Mouse (Mus musculus) liver, embryonic 16.5 days (tissue): Measurements from ENCODE around the gene Klk1b21. TPM values are rescaled to one million over a fixed set of nuclear protein-coding genes. Genes with fewer than 3 reads are reported as not detected.
"Not testable (repeated sequence)": the region's sequence is repeated elsewhere in the genome, so short reads cannot be mapped to it uniquely, and the experiment has no call there.

Source experiments
- ATAC-seq: fragments of 200-750 bp; cut with Nextera tagmentation; 2 replicates; pipeline ENCODE4 v1.8.0; 2017; ENCODE audit warnings: low read depth, mild to moderate bottlenecking, moderate number of reproducible peaks, moderate library complexity
- H3K27ac ChIP-seq: fragments of 300-500 bp; sonication (generic); 2 replicates; pipeline ENCODE4 v1.5.1; 2014; ENCODE audit warnings: mild to moderate bottlenecking, low read length
- H3K27me3 ChIP-seq: fragments of 300-500 bp; sonication (generic); 2 replicates; pipeline ENCODE4 v1.6.1; 2014; ENCODE audit warnings: low read depth, low read length, mixed read lengths; ENCODE audit not compliant: control insufficient read depth, insufficient read depth
- H3K36me3 ChIP-seq: fragments of 300-500 bp; sonication (generic); 2 replicates; pipeline ENCODE4 v1.6.1; 2014; ENCODE audit warnings: mild to moderate bottlenecking; ENCODE audit not compliant: control insufficient read depth, insufficient read depth
- H3K4me1 ChIP-seq: fragments of 300-500 bp; sonication (generic); 2 replicates; pipeline ENCODE4 v1.6.1; 2014; ENCODE audit warnings: low read depth, low read length, mixed read lengths; ENCODE audit not compliant: control insufficient read depth
- H3K4me2 ChIP-seq: fragments of 300-500 bp; sonication (generic); 2 replicates; pipeline ENCODE4 v1.6.1; 2014; ENCODE audit warnings: low read depth, low read length, mixed read lengths
- H3K4me3 ChIP-seq: fragments of 300-500 bp; sonication (generic); 2 replicates; pipeline ENCODE4 v1.5.1; 2014; ENCODE audit warnings: low read depth, mild to moderate bottlenecking, low read length
- H3K9ac ChIP-seq: fragments of 300-500 bp; sonication (generic); 2 replicates; pipeline ENCODE4 v1.6.1; 2014; ENCODE audit warnings: low read depth, low read length
- H3K9me3 ChIP-seq: fragments of 300-500 bp; sonication (generic); replicated peaks from 2 replicates; pipeline ENCODE4 v1.6.1; 2016; ENCODE audit warnings: low read length; ENCODE audit not compliant: control insufficient read depth
- WGBS: fragments of 180-500 bp; shearing (Covaris S2); extraction: QIAGEN DNeasy Blood & Tissue Kit; methylation state at CpG from one replicate; pipeline ENCODE4 v1.1.7; 2014; ENCODE audit not compliant: insufficient replicate concordance; 5-methylcytosine and 5-hydroxymethylcytosine counted together
- polyA plus RNA-seq: library from polyadenylated mRNA; unstranded; fragments of >200 nt; fragmentation: Nextera tagmentation; extraction: Ambion mirVana; gene quantifications from 2 replicates; pipeline ENCODE4 v1.2.1, GENCODE M21; 2015

Gene Klk1b21
- not detected in 2 replicates for polyA plus RNA-seq

DNA sequence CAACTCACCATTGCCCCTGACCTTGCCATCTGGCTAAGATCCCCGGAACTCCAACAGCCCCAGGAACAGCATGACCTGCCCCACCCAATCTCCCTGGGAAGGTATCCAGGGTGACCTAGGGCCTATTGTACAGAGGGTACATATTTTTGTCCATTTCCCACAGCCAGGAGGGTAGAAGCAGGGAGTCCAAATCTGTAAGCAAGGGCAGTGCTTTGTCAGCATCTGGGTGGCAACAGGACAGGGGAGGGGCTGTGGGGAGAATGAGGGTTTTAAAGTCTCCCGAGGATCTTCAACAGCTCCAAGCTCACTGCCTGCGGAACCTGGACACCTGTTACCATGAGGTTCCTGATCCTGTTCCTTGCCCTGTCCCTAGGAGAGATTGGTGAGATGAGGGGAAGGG, at the start of gene Klk1b21:
Gene Klk1b21, plus strand, starts transcription at position 301 of the 400 bp plus-strand sequence.
- 57% methylated on average over 3 of the region's 3 CpGs for WGBS
- H3K27me3 ChIP-seq: not testable (repeated sequence)

DNA sequence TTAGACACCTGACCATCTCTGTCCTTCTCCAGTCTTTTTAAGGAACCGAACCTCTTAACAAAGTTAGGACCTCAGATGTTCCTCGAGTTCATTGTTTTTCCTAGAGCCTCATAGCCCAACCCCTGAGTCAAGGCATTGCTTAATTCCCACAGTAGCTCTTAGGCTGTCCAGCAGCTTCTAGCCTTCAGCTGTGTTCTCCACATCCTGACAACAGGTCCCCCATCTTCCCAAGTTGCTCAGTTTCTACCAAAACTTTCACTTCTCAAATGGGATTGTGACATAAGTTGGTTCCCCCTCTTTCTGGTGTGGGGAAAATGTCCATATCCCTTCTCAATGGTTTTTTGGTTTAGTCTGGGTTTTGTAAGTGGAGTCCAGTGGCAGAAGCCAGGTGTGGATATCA, 30.0 kb upstream of the Klk1b21 start:
- no peak overlapping the region for H3K9ac ChIP-seq
- ATAC-seq: no peak
- no peak overlapping the region for H3K4me2 ChIP-seq
- no peaks in the 10 kb centered on the region for H3K9me3 ChIP-seq
- no peaks in the 10 kb centered on the region for H3K4me1 ChIP-seq
- 52% methylated on average over 2 of the region's 2 CpGs for whole genome bisulfite sequencing
- no peak overlapping the region for H3K27ac ChIP-seq
- no peaks in the 10 kb centered on the region for H3K36me3 ChIP-seq
- no peaks in the 10 kb centered on the region for H3K27me3 ChIP-seq
- H3K4me3 ChIP-seq: no peak overlapping the region

More for the DNA sequence above, at the start of gene Klk1b21:
- H3K27ac ChIP-seq, H3K9ac ChIP-seq, H3K4me1 ChIP-seq, H3K9me3 ChIP-seq, ATAC-seq, H3K36me3 ChIP-seq, H3K4me3 ChIP-seq, H3K4me2 ChIP-seq: not testable (repeated sequence)

DNA sequence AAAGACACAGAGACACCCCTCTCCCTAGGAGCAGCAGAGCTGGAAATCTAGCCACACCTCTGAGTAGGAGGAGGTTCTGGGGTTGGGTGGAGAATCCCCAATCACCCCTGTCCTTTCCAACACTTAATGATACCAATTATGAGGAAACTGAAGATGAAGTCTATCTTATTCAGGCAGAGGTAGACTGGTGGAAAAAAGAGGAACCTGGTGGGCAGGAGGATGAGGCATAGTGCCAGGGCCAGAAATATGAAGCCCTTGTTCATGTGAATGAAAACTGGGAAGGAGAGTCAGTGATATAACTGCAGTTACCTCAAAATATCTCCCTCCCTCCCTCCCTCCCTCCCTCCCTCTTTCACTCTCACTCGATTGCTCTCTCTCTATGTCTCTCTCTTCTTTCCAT, 24.4 kb upstream of the Klk1b21 start:
- Histone ChIP-seq H3K36me3 (no peaks in the 10 kb centered on the region), H3K27ac (no peak overlapping the region)
- ATAC-seq: no peak

DNA sequence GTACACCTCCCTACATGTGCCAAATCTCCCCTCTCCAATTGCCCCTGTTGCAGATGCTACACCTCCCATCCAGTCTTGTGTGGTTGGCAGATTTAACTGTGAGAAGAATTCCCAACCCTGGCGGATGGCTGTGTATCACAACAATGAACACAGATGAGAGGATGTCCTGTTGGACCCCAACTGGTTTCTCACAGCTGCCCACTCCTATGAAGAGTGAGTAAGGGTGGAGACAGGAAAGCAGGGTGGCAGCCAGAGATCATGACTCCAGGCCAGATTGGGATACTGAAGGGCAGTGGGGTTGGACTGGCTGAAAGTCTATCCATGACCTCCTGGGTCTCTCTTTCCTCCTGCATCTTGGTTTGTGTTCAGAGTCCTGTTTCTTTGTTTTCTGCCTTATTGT, 6.0 kb upstream of the Klk1b21 start:
- H3K36me3 ChIP-seq: no peaks in the 10 kb centered on the region
- H3K4me3 ChIP-seq: no peak overlapping the region
- H3K9me3 ChIP-seq: no peaks in the 10 kb centered on the region
- no peak overlapping the region for H3K9ac ChIP-seq
- 65% methylated on average over 1 of the region's 1 CpGs for WGBS
- H3K4me2 ChIP-seq: no peak overlapping the region
- H3K27me3 ChIP-seq: no peaks in the 10 kb centered on the region
- no peak overlapping the region for H3K27ac ChIP-seq
- no peaks in the 10 kb centered on the region for H3K4me1 ChIP-seq
- ATAC-seq: no peak

More for the DNA sequence above, 24.4 kb upstream of the Klk1b21 start:
- 40% methylated on average over 1 of the region's 1 CpGs for WGBS
- Histone ChIP-seq H3K27me3 (no peaks in the 10 kb centered on the region), H3K4me3 (no peak overlapping the region), H3K4me2 (no peak overlapping the region), H3K9me3 (no peaks in the 10 kb centered on the region), H3K9ac (no peak overlapping the region), H3K4me1 (no peaks in the 10 kb centered on the region)

DNA sequence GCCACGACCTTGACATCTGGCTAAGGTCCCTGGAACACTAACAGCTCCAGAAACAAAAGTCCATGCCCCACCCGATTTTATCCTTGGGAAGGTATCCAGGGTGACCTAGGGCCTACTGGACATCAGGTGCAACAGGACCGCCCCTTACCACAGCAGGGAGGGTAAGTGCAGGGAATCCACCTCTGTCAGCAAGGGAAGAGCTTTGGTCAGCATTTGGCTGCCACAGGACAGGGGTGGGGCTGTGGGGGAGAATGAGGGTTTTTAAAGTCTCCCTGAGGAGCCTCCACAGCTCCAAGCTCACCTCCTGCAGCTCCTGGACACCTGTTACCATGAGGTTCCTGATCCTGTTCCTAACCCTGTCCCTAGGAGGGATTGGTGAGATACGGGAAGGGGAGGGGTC, 10.2 kb downstream of the Klk1b21 start, which contains the start of gene Klk1b22:
Gene Klk1b22, plus strand, starts transcription at position 301 of the 400 bp plus-strand sequence.
- Histone ChIP-seq H3K4me3 (no peak within 1 kb of the TSS), H3K9ac (no peak within 1 kb of the TSS), H3K4me1 (no peaks in the 10 kb centered on the region), H3K9me3 (no peaks in the 10 kb centered on the region), H3K4me2 (no peak within 1 kb of the TSS), H3K27me3 (no peaks in the 10 kb centered on the region), H3K36me3 (no peaks in the 10 kb centered on the region), H3K27ac (no peak within 1 kb of the TSS)
- 33% methylated on average over 4 of the region's 4 CpGs for WGBS
- no peak for ATAC-seq

DNA sequence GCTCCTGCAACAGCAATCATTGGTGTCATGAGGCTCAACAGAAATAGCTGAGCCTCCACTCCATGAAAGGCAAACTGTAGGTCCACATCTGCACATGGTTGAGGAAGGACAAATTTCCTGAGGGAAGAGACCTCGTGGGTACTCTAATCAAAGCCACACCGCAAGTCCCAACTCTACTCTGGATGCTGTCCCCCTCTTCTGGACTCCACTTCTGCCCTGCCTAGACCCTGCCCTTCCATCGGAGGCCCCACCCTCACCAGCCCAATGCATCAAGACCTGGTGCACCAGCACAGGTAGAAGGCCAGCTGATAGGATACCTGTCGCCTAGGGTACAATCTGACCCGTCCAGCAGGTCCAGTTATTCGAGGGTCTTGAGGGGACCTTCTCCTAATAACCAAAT, 21.3 kb downstream of the Klk1b21 start:
- no peaks in the 10 kb centered on the region for H3K4me1 ChIP-seq
- 65% methylated on average over 6 of the region's 6 CpGs for WGBS
- no peaks in the 10 kb centered on the region for H3K27me3 ChIP-seq

DNA sequence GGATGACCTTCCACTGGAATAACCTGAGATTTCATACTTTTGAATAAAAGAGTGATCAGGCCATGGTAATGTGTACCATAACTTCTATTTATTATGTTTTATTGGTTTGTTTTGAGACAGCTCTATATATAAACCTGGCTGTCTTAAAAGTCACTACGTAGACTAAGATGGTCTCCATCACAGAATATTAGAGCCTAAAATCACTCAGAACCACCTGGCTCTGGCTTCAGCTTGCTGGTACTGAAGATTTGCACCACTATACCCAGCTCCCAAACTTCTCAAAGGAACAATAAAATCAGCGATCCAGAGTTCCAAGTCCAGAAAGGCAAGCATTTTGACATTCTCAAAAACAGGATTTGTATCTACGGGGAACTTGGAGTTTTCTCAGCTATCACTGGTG, 34.3 kb downstream of the Klk1b21 start, which contains the start of gene Klk1b16:
Gene Klk1b16, plus strand, starts transcription at position 301 of the 400 bp plus-strand sequence.
- WGBS: 77% methylated on average over 3 of the region's 3 CpGs

More for the DNA sequence above, 21.3 kb downstream of the Klk1b21 start:
- Histone ChIP-seq H3K27ac (no peak overlapping the region), H3K36me3 (no peaks in the 10 kb centered on the region), H3K9ac (no peak overlapping the region), H3K9me3 (no peaks in the 10 kb centered on the region), H3K4me3 (no peak overlapping the region), H3K4me2 (no peak overlapping the region)
- ATAC-seq: no peak

More for the DNA sequence above, 34.3 kb downstream of the Klk1b21 start, which contains the start of gene Klk1b16:
- no peak within 1 kb of the TSS for H3K9ac ChIP-seq
- H3K27ac ChIP-seq: no peak within 1 kb of the TSS
- H3K4me2 ChIP-seq: no peak within 1 kb of the TSS
- ATAC-seq: no peak
- H3K36me3 ChIP-seq: no peaks in the 10 kb centered on the region
- H3K4me3 ChIP-seq: no peak within 1 kb of the TSS
- H3K9me3 ChIP-seq: no peaks in the 10 kb centered on the region
- no peaks in the 10 kb centered on the region for H3K4me1 ChIP-seq
- H3K27me3 ChIP-seq: no peaks in the 10 kb centered on the region

Other genes with a start within 250 kb of the Klk1b21 start
- not detected in 2 replicates for gene Klk4, start 221.2 kb upstream of the Klk1b21 start, polyA plus RNA-seq
- gene Klk15, start 168.6 kb upstream of the Klk1b21 start, polyA plus RNA-seq: not detected in 2 replicates
- gene Klk1b8, start 151.7 kb upstream of the Klk1b21 start, polyA plus RNA-seq: not detected in 2 replicates
- gene Klk1b1, start 135.6 kb upstream of the Klk1b21 start, polyA plus RNA-seq: not detected in 2 replicates
- not detected in 2 replicates for gene Klk1b9, start 126.3 kb upstream of the Klk1b21 start, polyA plus RNA-seq
- not detected in 2 replicates for gene Klk1b11, start 106.5 kb upstream of the Klk1b21 start, polyA plus RNA-seq
- 0.26 TPM in 1 of 2 replicates, not detected in the other for gene Klk1b26, start 90.2 kb upstream of the Klk1b21 start, polyA plus RNA-seq
- gene Klk1b27, start 50.0 kb upstream of the Klk1b21 start, polyA plus RNA-seq: not detected in 2 replicates
- gene Klk1b22, start 10.3 kb downstream of the Klk1b21 start, polyA plus RNA-seq: not detected in 2 replicates
- 0.06 TPM in 1 of 2 replicates, not detected in the other for gene Klk1b16, start 34.4 kb downstream of the Klk1b21 start, polyA plus RNA-seq
- gene Klk1b24, start 85.9 kb downstream of the Klk1b21 start, polyA plus RNA-seq: not detected in 2 replicates
- not detected in 2 replicates for gene Klk1b3, start 95.9 kb downstream of the Klk1b21 start, polyA plus RNA-seq
- 0.11 TPM in 1 of 2 replicates, not detected in the other for gene Klk1b4, start 105.1 kb downstream of the Klk1b21 start, polyA plus RNA-seq
- not detected in 2 replicates for gene Klk1b5, start 113.6 kb downstream of the Klk1b21 start, polyA plus RNA-seq
- 1.1 TPM in 1 of 2 replicates, not detected in the other for gene Klk1, start 123.0 kb downstream of the Klk1b21 start, polyA plus RNA-seq
- not detected in 2 replicates for gene Gm36864, start 133.8 kb downstream of the Klk1b21 start, polyA plus RNA-seq
- gene 1700028J19Rik, start 144.4 kb downstream of the Klk1b21 start, polyA plus RNA-seq: 1.1 and 1.2 TPM in 2 replicates
- gene 2410002F23Rik, start 144.4 kb downstream of the Klk1b21 start, polyA plus RNA-seq: 23.4 and 24.6 TPM in 2 replicates
- gene Acp4, start 155.1 kb downstream of the Klk1b21 start, polyA plus RNA-seq: not detected in 2 replicates
- not detected in 2 replicates for gene Gm15517, start 159.1 kb downstream of the Klk1b21 start, polyA plus RNA-seq
- gene Clec11a, start 204.6 kb downstream of the Klk1b21 start, polyA plus RNA-seq: 0.44 and 0.46 TPM in 2 replicates
- 0.01 and 0.02 TPM in 2 replicates for gene Shank1, start 207.9 kb downstream of the Klk1b21 start, polyA plus RNA-seq